Mouse (Mus musculus): ENCODE data around the gene Ablim1. TPM values are rescaled to one million over a fixed set of nuclear protein-coding genes. Genes with fewer than 3 reads are reported as not detected.

Ablim1 gene
- total and polyA plus RNA-seq, 3 experiments, result 15.8 to 39.9 (median 33.6) TPM

GRCm38 (mm10) chr19:57343860-57344259 is 29.1 kb upstream of the Ablim1 start:
- DNase-seq, result no peak

GRCm38 (mm10) chr19:57340900-57341742 is 26.4 kb upstream of the Ablim1 start:
- DNase-seq, result no peak

- no peak for DNase-seq
Measured at GRCm38 (mm10) chr19:57339281-57339864, 24.7 kb upstream of the Ablim1 start.

- no peak for DNase-seq
Measured at GRCm38 (mm10) chr19:57335135-57335534, 20.4 kb upstream of the Ablim1 start.

- no peak for DNase-seq
Measured at GRCm38 (mm10) chr19:57333356-57333755, 18.6 kb upstream of the Ablim1 start.

GRCm38 (mm10) chr19:57331237-57331636 is 16.5 kb upstream of the Ablim1 start:
- no peak for DNase-seq

GRCm38 (mm10) chr19:57330309-57330708 is 15.6 kb upstream of the Ablim1 start:
- DNase-seq, result no peak

GRCm38 (mm10) chr19:57328792-57329191 is 14.1 kb upstream of the Ablim1 start:
- DNase-seq, result peak; percentile 20

- no peak for DNase-seq
Measured at GRCm38 (mm10) chr19:57328269-57328668, 13.6 kb upstream of the Ablim1 start.

- no peak for DNase-seq
Measured at GRCm38 (mm10) chr19:57327679-57328078, 13.0 kb upstream of the Ablim1 start.

GRCm38 (mm10) chr19:57325748-57326300 is 11.1 kb upstream of the Ablim1 start:
- DNase-seq, result peak; percentile 44

- DNase-seq, result no peak
Measured at GRCm38 (mm10) chr19:57323087-57323486, 8.4 kb upstream of the Ablim1 start.

GRCm38 (mm10) chr19:57322491-57322890 is 7.8 kb upstream of the Ablim1 start:
- no peak for DNase-seq

GRCm38 (mm10) chr19:57321839-57322238 is 7.1 kb upstream of the Ablim1 start:
- no peak for DNase-seq

GRCm38 (mm10) chr19:57320656-57321382 is 6.1 kb upstream of the Ablim1 start:
- no peak for DNase-seq

GRCm38 (mm10) chr19:57316597-57316996 is 1.9 kb upstream of the Ablim1 start:
- no peak for DNase-seq

GRCm38 (mm10) chr19:57315013-57315565 is 370 bp upstream of the Ablim1 start:
- DNase-seq, result peak; percentile 76

- DNase-seq, result no peak
Measured at GRCm38 (mm10) chr19:57313891-57314345, 801 bp downstream of the Ablim1 start.

GRCm38 (mm10) chr19:57313226-57313625 is 1.5 kb downstream of the Ablim1 start:
- DNase-seq, result no peak

GRCm38 (mm10) chr19:57309980-57310379 is 4.7 kb downstream of the Ablim1 start:
- no peak for DNase-seq

GRCm38 (mm10) chr19:57306601-57307000 is 8.1 kb downstream of the Ablim1 start:
- no peak for DNase-seq

GRCm38 (mm10) chr19:57305972-57306371 is 8.7 kb downstream of the Ablim1 start:
- DNase-seq, result no peak

Data from adrenal gland, adult 2 months (tissue).